Mouse (Mus musculus) liver, adult 2 months (tissue): ENCODE results near the gene Smtn. TPM values are rescaled to one million over a fixed set of nuclear protein-coding genes. Genes with fewer than 3 reads are reported as not detected.

Experiments
- DNase-seq: peaks from one replicate; pipeline ENCODE4 v3.0.0-alpha.2; 2011; ENCODE audit warnings: low read depth, low spot score; ENCODE audit errors: extremely low read depth
- H3K27ac ChIP-seq: fragments of 200-500 bp; replicated peaks from 2 replicates; pipeline ENCODE4 v1.5.1; 2012; ENCODE audit warnings: low read depth, mild to moderate bottlenecking, control low read depth, inconsistent platforms, low read length; ENCODE audit not compliant: insufficient read depth
- H3K27me3 ChIP-seq: fragments of 200-500 bp; 2 replicates; pipeline ENCODE4 v1.6.1; 2012; ENCODE audit warnings: mild to moderate bottlenecking, moderate library complexity, low read length, inconsistent platforms; ENCODE audit not compliant: control insufficient read depth, insufficient read depth
- H3K36me3 ChIP-seq: fragments of 200-500 bp; 2 replicates; pipeline ENCODE4 v1.6.1; 2012; ENCODE audit warnings: low read length, inconsistent platforms; ENCODE audit not compliant: control insufficient read depth, insufficient read depth
- H3K4me1 ChIP-seq: fragments of 200-500 bp; 2 replicates; pipeline ENCODE4 v1.6.1; 2011; ENCODE audit warnings: low read length; ENCODE audit not compliant: control insufficient read depth, insufficient read depth
- H3K4me3 ChIP-seq: fragments of 200-500 bp; 2 replicates; pipeline ENCODE4 v1.5.1; 2011; ENCODE audit warnings: low read depth, mild to moderate bottlenecking, control low read depth, low read length, moderate library complexity; ENCODE audit not compliant: insufficient read depth
- H3K79me2 ChIP-seq: fragments of 200-500 bp; 2 replicates; pipeline ENCODE4 v1.6.1; 2012; ENCODE audit warnings: inconsistent platforms, mild to moderate bottlenecking, low read length, moderate library complexity; ENCODE audit not compliant: control insufficient read depth, insufficient read depth
- H3K9ac ChIP-seq: fragments of 200-500 bp; 2 replicates; pipeline ENCODE4 v1.6.1; 2012; ENCODE audit warnings: low read depth, mild to moderate bottlenecking, control low read depth, inconsistent platforms, low read length
- CTCF ChIP-seq: fragments of 200-500 bp; IDR thresholded peaks from 2 replicates; pipeline ENCODE4 v1.5.1; 2011; ENCODE audit warnings: low read depth, low read length, control low read depth
- POLR2A ChIP-seq: fragments of 200-500 bp; IDR thresholded peaks from 2 replicates; pipeline ENCODE4 v1.6.1; 2011; ENCODE audit warnings: low read length, control low read depth; ENCODE audit not compliant: insufficient read depth; ENCODE audit errors: extremely low read depth
- WGBS: fragments of 180-500 bp; shearing (Covaris S2); methylation state at CpG from one replicate; pipeline ENCODE4 v1.1.7; 2018; 5-methylcytosine and 5-hydroxymethylcytosine counted together
- polyA plus RNA-seq: library from polyadenylated mRNA; depleted of rRNA; stranded (reverse); fragments of >200 nt; gene quantifications from 2 replicates; pipeline ENCODE4 v1.2.3, GENCODE M21; 2012
- total RNA-seq: library from RNA; depleted of rRNA; stranded (reverse); fragments of >200 nt; gene quantifications from 2 replicates; pipeline ENCODE4 v1.2.3, GENCODE M21; 2014

Smtn gene
- total and polyA plus RNA-seq, 2 experiments: 2.2 to 2.9 TPM

DNA sequence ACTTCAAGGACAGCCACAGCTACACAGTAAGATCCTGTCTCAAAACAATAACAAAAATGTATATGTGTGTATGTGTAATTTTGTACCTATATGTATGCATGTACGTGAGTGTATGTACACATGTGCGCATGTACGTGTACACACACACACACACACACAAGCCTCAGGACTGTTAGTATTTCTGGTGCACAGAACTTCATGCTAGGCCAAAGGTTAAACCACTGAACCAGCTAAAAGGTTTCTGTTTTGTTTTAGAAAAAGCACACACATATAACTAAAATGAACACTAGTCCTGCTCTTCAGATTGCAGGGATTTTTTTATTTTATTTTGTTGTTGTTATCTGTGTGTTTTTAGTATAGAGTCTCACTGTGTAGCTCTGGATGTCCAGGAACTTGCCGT is 41.5 kb upstream of the Smtn start:
- Histone ChIP-seq H3K79me2 (no peaks in the 10 kb centered on the region), H3K27me3 (no peaks in the 10 kb centered on the region), H3K27ac (no peak overlapping the region), H3K4me1 (no peaks in the 10 kb centered on the region), H3K4me3 (no peak overlapping the region), H3K36me3 (no peaks in the 10 kb centered on the region), H3K9ac (no peak overlapping the region)
- WGBS: 82% methylated on average over 4 of the region's 4 CpGs
- no peak for DNase-seq
- no peak for TF ChIP-seq POLR2A
- TF ChIP-seq CTCF: no peak

DNA sequence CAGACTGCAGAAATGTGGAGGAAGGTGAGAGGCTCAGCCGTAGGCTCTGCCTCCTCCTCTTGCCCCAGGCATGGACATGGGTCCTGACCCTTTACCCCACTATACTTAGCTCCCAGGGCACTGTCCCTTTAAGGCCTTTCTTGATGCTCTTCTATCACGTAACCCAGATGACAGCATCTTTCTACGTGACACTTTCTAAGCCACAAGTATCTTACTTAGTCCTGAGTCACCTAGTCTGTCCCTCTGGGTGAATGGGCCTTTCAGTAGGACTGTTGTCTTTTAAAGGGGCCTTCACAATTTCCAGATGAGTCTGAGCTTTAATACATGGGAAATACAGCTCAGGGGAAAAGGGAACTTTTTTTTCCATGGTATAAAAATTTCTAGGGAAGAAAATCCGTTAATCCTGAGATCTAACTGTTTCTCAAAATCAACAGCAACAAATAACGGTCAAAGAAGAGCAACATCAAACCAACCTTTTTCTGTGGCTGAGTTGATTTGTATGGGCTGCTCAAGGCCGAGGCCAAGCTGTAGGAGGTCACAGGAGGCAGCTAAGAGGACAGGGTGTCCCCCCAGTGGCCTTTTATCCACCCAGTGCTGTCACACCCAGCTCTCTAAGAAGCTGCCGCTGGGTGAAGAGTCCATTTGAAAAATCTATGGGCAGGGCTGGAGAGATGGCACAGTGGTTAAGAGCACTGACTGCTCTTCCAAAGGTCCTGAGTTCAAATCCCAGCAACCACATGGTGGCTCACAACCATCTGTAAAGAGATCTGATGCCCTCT is 40.1 kb upstream of the Smtn start:
- no peak for DNase-seq
- Histone ChIP-seq H3K9ac (no peak overlapping the region), H3K27me3 (no peaks in the 10 kb centered on the region), H3K36me3 (no peaks in the 10 kb centered on the region), H3K4me3 (no peak overlapping the region), H3K4me1 (no peaks in the 10 kb centered on the region), H3K79me2 (no peaks in the 10 kb centered on the region), H3K27ac (no peak overlapping the region)
- no peak for TF ChIP-seq POLR2A
- TF ChIP-seq CTCF: no peak
- 75% methylated on average over 7 of the region's 7 CpGs for WGBS

DNA sequence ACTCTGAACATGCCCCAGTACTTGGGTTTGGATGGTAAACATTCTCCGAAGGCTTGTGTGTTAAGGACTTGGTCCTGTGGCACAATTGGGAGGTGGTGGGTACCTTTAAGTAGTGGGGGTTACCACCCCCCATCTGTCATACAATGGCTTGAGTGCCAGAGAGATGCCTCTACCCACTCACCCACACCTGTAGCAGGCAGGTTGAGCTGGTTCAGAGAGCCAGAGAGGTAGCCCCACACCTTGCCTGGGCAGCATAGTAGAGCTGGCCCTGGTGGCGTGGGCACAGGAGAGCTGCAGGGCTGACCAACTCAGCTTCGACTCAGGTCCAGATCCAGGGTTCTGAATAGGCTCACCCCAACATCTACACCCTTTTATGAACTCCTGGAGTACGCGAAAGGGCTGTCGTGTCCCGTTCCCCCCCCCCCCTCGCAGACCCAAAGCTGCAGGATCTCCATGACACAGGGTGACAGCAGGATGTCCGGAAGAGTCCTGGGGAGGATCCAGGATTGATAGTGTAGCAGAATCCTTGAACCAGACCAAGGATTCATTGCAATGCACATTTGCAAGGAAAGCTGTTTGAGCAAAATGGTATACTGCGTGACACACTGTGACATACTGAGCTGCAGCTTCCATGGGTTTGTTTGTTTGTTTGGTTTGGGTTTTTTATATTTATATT is 37.8 kb upstream of the Smtn start:
- no peak for DNase-seq
- H3K4me1 ChIP-seq: peaks cover 6% of the 10 kb centered on the region
- 80% methylated on average over 10 of the region's 10 CpGs for WGBS
- H3K27ac ChIP-seq: peak overlapping the region; percentile 1; the same call in 1 of the 2 replicates
- H3K36me3 ChIP-seq: no peaks in the 10 kb centered on the region
- H3K9ac ChIP-seq: no peak overlapping the region
- H3K79me2 ChIP-seq: no peaks in the 10 kb centered on the region
- TF ChIP-seq POLR2A (no peak), CTCF (no peak)
- no peak overlapping the region for H3K4me3 ChIP-seq
- H3K27me3 ChIP-seq: no peaks in the 10 kb centered on the region

GRCm38 (mm10) chr11:3575238-3575637 is 34.8 kb upstream of the Smtn start:
- WGBS: 39% methylated on average over 3 of the region's 3 CpGs

DNA sequence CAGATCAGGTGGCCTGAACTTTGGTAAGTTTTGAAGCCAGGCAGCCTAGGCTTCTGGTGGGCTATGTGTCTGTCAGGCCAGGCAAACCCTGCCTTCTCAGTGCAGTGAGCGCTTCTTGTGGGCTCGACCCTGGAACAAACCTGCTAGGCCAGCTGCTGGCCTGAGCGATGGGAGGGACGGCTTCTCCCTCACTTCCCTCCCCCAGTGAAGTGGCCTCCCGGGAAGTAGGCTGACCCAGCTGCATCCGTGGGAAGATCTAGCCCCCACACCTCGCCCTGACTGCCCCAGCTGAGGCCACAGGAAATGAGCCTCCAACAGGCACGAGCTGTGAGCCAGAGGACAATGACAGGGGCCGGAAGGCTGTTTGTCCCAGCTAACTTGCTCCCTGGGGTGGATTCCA is 32.7 kb upstream of the Smtn start:
- Histone ChIP-seq H3K4me3 (no peak overlapping the region), H3K27ac (peak overlapping the region; percentile 77), H3K9ac (no peak overlapping the region), H3K27me3 (no peaks in the 10 kb centered on the region), H3K79me2 (no peaks in the 10 kb centered on the region), H3K36me3 (no peaks in the 10 kb centered on the region), H3K4me1 (peaks cover 6% of the 10 kb centered on the region)
- TF ChIP-seq CTCF (no peak), POLR2A (no peak)
- DNase-seq: peak; percentile 46
- 57% methylated on average over 9 of the region's 9 CpGs for WGBS

More at GRCm38 (mm10) chr11:3575238-3575637, 34.8 kb upstream of the Smtn start:
- H3K4me1 ChIP-seq: peaks cover 6% of the 10 kb centered on the region
- peak; percentile 34 for DNase-seq
- H3K9ac ChIP-seq: no peak overlapping the region
- H3K79me2 ChIP-seq: no peaks in the 10 kb centered on the region
- H3K27ac ChIP-seq: no peak overlapping the region
- TF ChIP-seq POLR2A (no peak), CTCF (no peak)
- no peaks in the 10 kb centered on the region for H3K27me3 ChIP-seq
- H3K36me3 ChIP-seq: no peaks in the 10 kb centered on the region
- no peak overlapping the region for H3K4me3 ChIP-seq

DNA sequence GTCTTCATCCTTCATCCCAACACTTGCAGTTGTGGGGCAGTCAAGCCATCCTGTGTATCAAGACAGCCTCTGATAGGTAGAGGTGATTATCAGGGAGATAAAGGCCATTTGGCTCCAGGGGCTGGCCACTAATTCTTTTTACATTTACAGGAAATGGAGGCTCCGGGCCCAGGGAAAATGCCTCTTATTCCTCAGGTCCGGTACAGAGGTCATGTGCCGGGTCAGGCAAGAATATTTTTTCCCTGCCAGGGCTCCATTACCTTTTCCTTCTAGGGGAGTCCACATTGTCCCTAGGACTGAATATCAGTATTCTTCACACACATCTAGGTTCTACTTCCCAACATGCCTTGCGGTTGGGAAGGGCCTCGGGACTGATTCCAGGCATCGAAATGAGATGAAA is 31.8 kb upstream of the Smtn start:
- no peaks in the 10 kb centered on the region for H3K27me3 ChIP-seq
- peaks cover 6% of the 10 kb centered on the region for H3K4me1 ChIP-seq
- H3K4me3 ChIP-seq: no peak overlapping the region
- H3K9ac ChIP-seq: no peak overlapping the region
- whole genome bisulfite sequencing: 88% methylated on average over 6 of the region's 6 CpGs
- TF ChIP-seq POLR2A (no peak), CTCF (no peak)
- no peak for DNase-seq
- peak overlapping the region; percentile 77; the same call in 1 of the 2 replicates for H3K27ac ChIP-seq
- H3K36me3 ChIP-seq: no peaks in the 10 kb centered on the region
- no peaks in the 10 kb centered on the region for H3K79me2 ChIP-seq
